Mouse (Mus musculus) mesoderm, embryonic 11.5 days (tissue): ENCODE measurements around the gene Wdr82.

Source experiments
- DNase-seq: peaks from one replicate; pipeline ENCODE4 v3.0.0-alpha.2; 2012; ENCODE audit warnings: low read depth, low spot score

Gene Wdr82

GRCm38 (mm10) chr9:106170556-106171345 lies at the start of gene Wdr82:
Gene Wdr82 (plus strand): TSS chr9:106170928.
- DNase-seq: peak; percentile 94

GRCm38 (mm10) chr9:106123599-106123998 lies 47.1 kb upstream of the Wdr82 start:
- peak; percentile 50 for DNase-seq

- DNase-seq: peak; percentile 87
Measured at GRCm38 (mm10) chr9:106126786-106127251, 43.9 kb upstream of the Wdr82 start.

- no peak for DNase-seq
Measured at GRCm38 (mm10) chr9:106129072-106129471, 41.7 kb upstream of the Wdr82 start.

GRCm38 (mm10) chr9:106130250-106130649 lies 40.5 kb upstream of the Wdr82 start:
- DNase-seq: no peak

GRCm38 (mm10) chr9:106137671-106138216 lies 33.0 kb upstream of the Wdr82 start:
- DNase-seq: no peak

GRCm38 (mm10) chr9:106139763-106140162 lies 31.0 kb upstream of the Wdr82 start:
- no peak for DNase-seq

GRCm38 (mm10) chr9:106141955-106142354 lies 28.8 kb upstream of the Wdr82 start:
- no peak for DNase-seq

GRCm38 (mm10) chr9:106144176-106144575 lies 26.6 kb upstream of the Wdr82 start:
- DNase-seq: no peak

- no peak for DNase-seq
Measured at GRCm38 (mm10) chr9:106145582-106145981, 25.1 kb upstream of the Wdr82 start.

- DNase-seq: no peak
Measured at GRCm38 (mm10) chr9:106147281-106147680, 23.4 kb upstream of the Wdr82 start.

- no peak for DNase-seq
Measured at GRCm38 (mm10) chr9:106147851-106148431, 22.8 kb upstream of the Wdr82 start.

- DNase-seq: no peak
Measured at GRCm38 (mm10) chr9:106148541-106149398, 22.0 kb upstream of the Wdr82 start.

GRCm38 (mm10) chr9:106149399-106149754 lies 21.4 kb upstream of the Wdr82 start:
- no peak for DNase-seq

GRCm38 (mm10) chr9:106154106-106154505 lies 16.6 kb upstream of the Wdr82 start:
- no peak for DNase-seq

- DNase-seq: peak; percentile 85
Measured at GRCm38 (mm10) chr9:106156419-106156818, 14.3 kb upstream of the Wdr82 start.

- DNase-seq: no peak
Measured at GRCm38 (mm10) chr9:106156921-106157622, 13.7 kb upstream of the Wdr82 start.

- no peak for DNase-seq
Measured at GRCm38 (mm10) chr9:106157623-106157925, 13.2 kb upstream of the Wdr82 start.

GRCm38 (mm10) chr9:106158037-106158491 lies 12.7 kb upstream of the Wdr82 start, which contains the start of gene Glyctk:
Gene Glyctk (minus strand): TSS chr9:106158138.
- DNase-seq: no peak

- no peak for DNase-seq
Measured at GRCm38 (mm10) chr9:106159237-106159636, 11.5 kb upstream of the Wdr82 start.

GRCm38 (mm10) chr9:106159784-106160301 lies 10.9 kb upstream of the Wdr82 start:
- DNase-seq: peak; percentile 94
